Mouse (Mus musculus) heart, embryonic 12.5 days (tissue): ENCODE results near the gene Adap2. TPM values are rescaled to one million over a fixed set of nuclear protein-coding genes. Genes with fewer than 3 reads are reported as not detected.

Experiments used
- ATAC-seq: fragments of 200-750 bp; cut with Nextera tagmentation; 2 replicates; pipeline ENCODE4 v1.8.0; 2017; ENCODE audit warnings: moderate TSS enrichment, moderate library complexity; ENCODE audit not compliant: insufficient number of reproducible peaks, low FRiP score
- H3K27ac ChIP-seq: fragments of 300-500 bp; sonication (generic); 2 replicates; pipeline ENCODE4 v1.5.1; 2016; ENCODE audit warnings: mild to moderate bottlenecking, moderate library complexity; ENCODE audit not compliant: poor library complexity, severe bottlenecking
- H3K27me3 ChIP-seq: fragments of 300-500 bp; sonication (generic); replicated peaks from 2 replicates; pipeline ENCODE4 v1.6.1; 2016; ENCODE audit warnings: mild to moderate bottlenecking, moderate library complexity
- H3K36me3 ChIP-seq: fragments of 300-500 bp; sonication (generic); 2 replicates; pipeline ENCODE4 v1.6.1; 2016; ENCODE audit warnings: mild to moderate bottlenecking, moderate library complexity
- H3K4me1 ChIP-seq: fragments of 300-500 bp; sonication (generic); replicated peaks from 2 replicates; pipeline ENCODE4 v1.6.1; 2016; ENCODE audit warnings: mild to moderate bottlenecking
- H3K4me2 ChIP-seq: fragments of 300-500 bp; sonication (generic); 2 replicates; pipeline ENCODE4 v1.6.1; 2016; ENCODE audit warnings: mild to moderate bottlenecking, moderate library complexity
- H3K4me3 ChIP-seq: fragments of 300-500 bp; sonication (generic); 2 replicates; pipeline ENCODE4 v1.5.1; 2016; ENCODE audit warnings: mild to moderate bottlenecking
- H3K9ac ChIP-seq: fragments of 300-500 bp; sonication (generic); 2 replicates; pipeline ENCODE4 v1.6.1; 2016; ENCODE audit warnings: mild to moderate bottlenecking, moderate library complexity
- H3K9me3 ChIP-seq: fragments of 300-500 bp; sonication (generic); replicated peaks from 2 replicates; pipeline ENCODE4 v1.6.1; 2016; ENCODE audit warnings: mild to moderate bottlenecking, moderate library complexity
- WGBS: fragments of 180-500 bp; shearing (Covaris S2); methylation state at CpG from one replicate; pipeline ENCODE4 v1.1.7; 2016; 5-methylcytosine and 5-hydroxymethylcytosine counted together
- polyA plus RNA-seq: library from polyadenylated mRNA; unstranded; fragments of >200 nt; fragmentation: Nextera tagmentation; extraction: Ambion mirVana; gene quantifications from 2 replicates; pipeline ENCODE4 v1.2.1, GENCODE M21; 2016

Adap2 gene
- polyA plus RNA-seq, 1 experiment from 2014 or later: 0.92 TPM

- WGBS: 81% methylated on average over 1 of the region's 1 CpGs
- no peaks in the 10 kb centered on the region for H3K4me1 ChIP-seq
- peaks cover 25% of the 10 kb centered on the region for H3K36me3 ChIP-seq
- no peaks in the 10 kb centered on the region for H3K9me3 ChIP-seq
- no peak overlapping the region for H3K4me2 ChIP-seq
- no peaks in the 10 kb centered on the region for H3K27me3 ChIP-seq
- ATAC-seq: no peak
- H3K4me3 ChIP-seq: no peak overlapping the region
- no peak overlapping the region for H3K27ac ChIP-seq
- no peak overlapping the region for H3K9ac ChIP-seq
Observed at GRCm38 (mm10) chr11:80200326-80200725, 46.4 kb downstream of the Adap2 start.

- no peak overlapping the region for H3K27ac ChIP-seq
- 77% methylated on average over 6 of the region's 6 CpGs for WGBS
- ATAC-seq: no peak
- H3K4me3 ChIP-seq: no peak overlapping the region
- H3K4me2 ChIP-seq: no peak overlapping the region
- no peaks in the 10 kb centered on the region for H3K27me3 ChIP-seq
- no peaks in the 10 kb centered on the region for H3K4me1 ChIP-seq
- H3K9me3 ChIP-seq: no peaks in the 10 kb centered on the region
- H3K36me3 ChIP-seq: peaks cover 16% of the 10 kb centered on the region
- no peak overlapping the region for H3K9ac ChIP-seq
Observed at GRCm38 (mm10) chr11:80202296-80202695, 48.4 kb downstream of the Adap2 start.

GRCm38 (mm10) chr11:80204037-80204436 lies 50.1 kb downstream of the Adap2 start:
- Histone ChIP-seq H3K9me3 (no peaks in the 10 kb centered on the region), H3K9ac (no peak overlapping the region)
- WGBS: 72% methylated on average over 3 of the region's 3 CpGs

GRCm38 (mm10) chr11:80204941-80205340 lies 51.0 kb downstream of the Adap2 start:
- no peak overlapping the region for H3K27ac ChIP-seq
- H3K4me1 ChIP-seq: no peaks in the 10 kb centered on the region
- 50% methylated on average over 5 of the region's 5 CpGs for WGBS
- H3K4me2 ChIP-seq: no peak overlapping the region
- no peaks in the 10 kb centered on the region for H3K9me3 ChIP-seq
- no peaks in the 10 kb centered on the region for H3K36me3 ChIP-seq
- H3K4me3 ChIP-seq: no peak overlapping the region
- no peak overlapping the region for H3K9ac ChIP-seq
- ATAC-seq: no peak
- no peaks in the 10 kb centered on the region for H3K27me3 ChIP-seq

More at GRCm38 (mm10) chr11:80204037-80204436, 50.1 kb downstream of the Adap2 start:
- ATAC-seq: no peak
- Histone ChIP-seq H3K4me3 (no peak overlapping the region), H3K27ac (no peak overlapping the region), H3K4me1 (no peaks in the 10 kb centered on the region), H3K27me3 (no peaks in the 10 kb centered on the region), H3K4me2 (no peak overlapping the region), H3K36me3 (peaks cover 6% of the 10 kb centered on the region)

- no peak for ATAC-seq
- Histone ChIP-seq H3K36me3 (peaks cover 9% of the 10 kb centered on the region; the same call in 1 of the 2 replicates), H3K27me3 (no peaks in the 10 kb centered on the region), H3K4me3 (0 out of 2 replicates have a peak overlapping the region, but pooled peaks have one; percentile 90), H3K9me3 (no peaks in the 10 kb centered on the region), H3K4me2 (peak overlapping the region; percentile 69; the same call in 1 of the 2 replicates), H3K27ac (no peak overlapping the region), H3K4me1 (peaks cover 8% of the 10 kb centered on the region), H3K9ac (no peak overlapping the region)
- WGBS: 37% methylated on average over 7 of the region's 7 CpGs
Observed at GRCm38 (mm10) chr11:80208465-80208859, 54.6 kb downstream of the Adap2 start.

GRCm38 (mm10) chr11:80208860-80209800 lies 55.2 kb downstream of the Adap2 start, which contains the start of gene Rhot1:
Gene Rhot1, plus strand, starts transcription at chr11:80209019.
- peaks cover 8% of the 10 kb centered on the region for H3K4me1 ChIP-seq
- H3K27me3 ChIP-seq: no peaks in the 10 kb centered on the region
- H3K27ac ChIP-seq: peak within 1 kb of the TSS; percentile 97
- ATAC-seq: peak; percentile 95
- under 1% methylated on average over 78 of the region's 78 CpGs for WGBS
- no peaks in the 10 kb centered on the region for H3K9me3 ChIP-seq
- peaks cover 14% of the 10 kb centered on the region for H3K36me3 ChIP-seq
- H3K4me2 ChIP-seq: peak within 1 kb of the TSS; percentile 69
- H3K9ac ChIP-seq: peak within 1 kb of the TSS; percentile 97
- H3K4me3 ChIP-seq: peak within 1 kb of the TSS; percentile 90

- H3K9me3 ChIP-seq: no peaks in the 10 kb centered on the region
- peak overlapping the region; percentile 56; the same call in 1 of the 2 replicates for H3K9ac ChIP-seq
- H3K4me2 ChIP-seq: peak overlapping the region; percentile 68
- H3K4me3 ChIP-seq: peak overlapping the region; percentile 90
- no peak overlapping the region for H3K27ac ChIP-seq
- peaks cover 10% of the 10 kb centered on the region for H3K4me1 ChIP-seq
- H3K36me3 ChIP-seq: peaks cover 24% of the 10 kb centered on the region
- 52% methylated on average over 6 of the region's 6 CpGs for WGBS
- H3K27me3 ChIP-seq: no peaks in the 10 kb centered on the region
- no peak for ATAC-seq
Observed at GRCm38 (mm10) chr11:80210321-80210720, 56.4 kb downstream of the Adap2 start.

- Histone ChIP-seq H3K9ac (no peak overlapping the region), H3K27ac (no peak overlapping the region), H3K4me3 (no peak overlapping the region), H3K4me2 (no peak overlapping the region), H3K27me3 (no peaks in the 10 kb centered on the region), H3K36me3 (peaks cover 33% of the 10 kb centered on the region), H3K9me3 (no peaks in the 10 kb centered on the region), H3K4me1 (peaks cover 10% of the 10 kb centered on the region)
- ATAC-seq: no peak
- 92% methylated on average over 2 of the region's 2 CpGs for WGBS
Observed at GRCm38 (mm10) chr11:80212282-80212681, 58.4 kb downstream of the Adap2 start.

- Histone ChIP-seq H3K9ac (no peak overlapping the region), H3K36me3 (peaks cover 37% of the 10 kb centered on the region), H3K27me3 (no peaks in the 10 kb centered on the region), H3K4me3 (no peak overlapping the region), H3K27ac (no peak overlapping the region), H3K4me2 (no peak overlapping the region), H3K4me1 (peaks cover 9% of the 10 kb centered on the region), H3K9me3 (no peaks in the 10 kb centered on the region)
- no peak for ATAC-seq
- WGBS: 90% methylated on average over 3 of the region's 3 CpGs
Observed at GRCm38 (mm10) chr11:80215291-80215690, 61.4 kb downstream of the Adap2 start.

- Histone ChIP-seq H3K9me3 (no peaks in the 10 kb centered on the region), H3K4me3 (no peak overlapping the region), H3K4me2 (no peak overlapping the region), H3K27me3 (no peaks in the 10 kb centered on the region), H3K4me1 (0 out of 2 replicates have a peak, but pooled peaks cover 2% of the 10 kb centered on the region), H3K9ac (no peak overlapping the region), H3K27ac (no peak overlapping the region), H3K36me3 (peaks cover 45% of the 10 kb centered on the region)
- no peak for ATAC-seq
- 85% methylated on average over 11 of the region's 11 CpGs for WGBS
Observed at GRCm38 (mm10) chr11:80218657-80219293, 64.9 kb downstream of the Adap2 start.
